Mouse (Mus musculus): ENCODE data around the gene Wscd2.
"Not testable (repeated sequence)": the region's sequence is repeated elsewhere in the genome, so short reads cannot be mapped to it uniquely, and the experiment has no call there.

Wscd2 gene

GRCm38 (mm10) chr5:113585619-113586457, 95.7 kb downstream of the Wscd2 start:
- not testable (repeated sequence) for DNase-seq

DNA sequence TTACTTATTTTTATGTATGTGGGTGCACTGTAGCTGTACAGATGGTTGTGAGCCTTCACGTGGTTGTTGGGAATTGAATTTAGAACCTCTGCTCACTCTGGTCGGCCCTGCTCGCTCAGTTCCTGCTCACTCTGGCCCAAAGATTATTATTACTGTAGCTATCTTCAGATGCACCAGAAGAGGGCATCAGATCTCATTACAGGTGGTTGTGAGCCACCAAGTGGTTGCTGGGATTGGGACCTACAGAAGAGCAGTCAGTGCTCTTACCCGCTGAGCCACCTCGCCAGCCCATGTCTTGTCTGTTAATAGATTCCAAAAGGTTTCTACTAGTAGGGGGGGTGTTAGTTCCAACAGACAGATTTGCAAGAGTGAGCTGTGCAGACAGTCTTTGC, 96.3 kb downstream of the Wscd2 start:
- DNase-seq = not testable (repeated sequence)

GRCm38 (mm10) chr5:113590010-113590640, 100.0 kb downstream of the Wscd2 start:
- DNase-seq = no peak

DNA sequence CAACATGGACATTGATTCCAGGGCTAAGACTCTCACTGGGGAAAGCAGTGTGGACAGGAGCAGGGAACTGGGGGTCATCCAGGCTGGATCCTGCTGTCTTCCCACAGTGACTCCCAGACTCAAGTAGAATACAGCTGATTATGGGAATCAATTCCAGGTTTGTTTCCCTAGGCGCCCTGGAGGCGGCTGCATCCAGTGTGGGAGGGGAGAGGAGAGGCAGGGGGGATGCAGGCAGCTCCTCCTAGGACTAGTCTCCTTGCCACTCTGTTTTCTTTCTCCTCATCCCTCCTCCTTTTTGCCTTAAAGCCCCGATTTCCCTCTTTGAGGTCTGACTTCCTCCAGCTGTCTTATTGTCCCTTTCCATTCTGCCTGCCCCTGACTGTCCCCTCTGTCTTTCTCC, 101.0 kb downstream of the Wscd2 start:
- no peak for DNase-seq

DNA sequence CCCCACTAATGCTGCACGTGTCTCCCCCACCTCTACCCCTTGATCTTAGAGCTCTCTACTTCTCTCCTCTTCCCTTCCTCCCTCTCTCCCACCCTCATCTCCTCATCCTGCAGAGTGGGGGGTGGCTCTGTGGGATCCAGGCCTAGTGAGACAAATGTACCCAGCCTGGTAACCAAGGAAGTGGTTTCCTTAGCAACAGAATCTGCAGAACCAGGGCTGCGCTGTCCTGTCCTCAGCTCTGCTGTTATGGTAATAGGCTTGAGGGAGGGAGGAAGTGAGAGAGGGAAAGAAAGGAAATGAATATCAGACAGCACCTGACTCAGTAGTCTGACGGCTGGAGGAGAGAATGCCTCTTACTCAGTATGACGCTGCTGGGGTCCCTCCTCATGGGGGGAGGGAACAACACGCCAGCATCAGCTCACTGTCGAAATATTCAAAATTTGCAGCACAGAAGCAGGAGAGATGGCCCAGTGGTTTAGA, 101.7 kb downstream of the Wscd2 start:
- DNase-seq = peak; percentile 51

- DNase-seq = no peak
Observed at GRCm38 (mm10) chr5:113593911-113594705, 104.0 kb downstream of the Wscd2 start.

GRCm38 (mm10) chr5:113596252-113596651, 106.1 kb downstream of the Wscd2 start:
- no peak for DNase-seq

GRCm38 (mm10) chr5:113596780-113597353, 106.7 kb downstream of the Wscd2 start:
- no peak for DNase-seq

DNA sequence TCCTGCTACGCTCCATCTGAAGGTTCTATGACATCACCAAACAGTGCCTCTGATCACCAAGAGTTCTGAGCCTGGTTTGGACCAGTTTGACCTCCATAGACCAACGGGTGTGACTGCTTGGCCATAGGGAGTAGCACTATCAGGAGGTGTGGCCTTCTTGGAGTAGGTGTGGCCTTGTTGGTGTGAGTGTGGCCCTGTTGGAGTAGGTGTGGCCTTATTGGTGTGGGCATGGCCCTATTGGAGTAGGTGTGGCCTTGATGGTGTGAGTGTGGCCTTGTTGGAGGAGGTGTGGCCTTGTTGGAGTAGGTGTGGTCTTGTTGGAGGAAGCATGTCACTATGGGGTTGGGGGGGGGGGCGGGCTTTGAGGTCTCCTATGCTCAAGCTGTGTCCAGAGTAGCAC, 110.0 kb downstream of the Wscd2 start:
- DNase-seq = no peak

- DNase-seq = no peak
Observed at GRCm38 (mm10) chr5:113600803-113601202, 110.7 kb downstream of the Wscd2 start.

DNA sequence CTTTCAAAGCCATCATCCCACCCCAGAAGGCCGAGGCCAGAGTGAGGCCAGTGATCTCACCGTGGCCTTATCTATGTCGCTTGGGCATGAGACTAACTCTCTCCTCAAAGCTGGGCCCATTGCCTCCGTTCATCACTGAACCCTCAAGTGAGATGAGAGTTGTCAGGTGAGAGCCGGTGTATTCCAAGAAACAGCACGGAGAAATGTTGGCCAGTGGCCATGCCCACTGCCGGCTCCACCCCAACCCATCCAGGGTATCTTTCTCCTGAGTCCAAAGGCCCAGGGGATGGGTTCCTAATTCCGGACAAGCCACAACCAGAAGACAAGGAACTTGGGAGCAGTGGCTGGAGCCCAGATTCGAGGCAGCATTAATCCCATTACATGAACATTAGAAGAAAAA, 113.3 kb downstream of the Wscd2 start:
- DNase-seq = no peak

GRCm38 (mm10) chr5:113604758-113605157, 114.6 kb downstream of the Wscd2 start:
- no peak for DNase-seq

DNA sequence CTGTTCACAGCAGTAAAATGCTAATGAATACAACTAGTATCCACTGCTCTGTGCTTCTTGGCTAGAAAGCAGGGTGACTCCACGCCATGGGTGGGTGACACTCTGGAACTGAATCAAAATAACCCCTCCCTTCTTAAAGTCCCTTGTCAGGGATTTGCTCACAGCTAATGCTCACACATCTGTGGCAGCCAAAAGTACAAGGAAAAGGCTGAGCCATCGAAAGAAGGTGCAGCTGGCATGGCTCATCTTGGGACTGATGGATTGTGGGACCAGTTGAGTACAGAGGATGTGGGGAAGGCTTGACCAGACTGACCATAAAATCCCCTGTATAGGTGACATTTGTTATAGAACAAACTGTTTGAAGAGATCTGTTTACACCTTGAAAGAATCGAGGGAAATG, 116.0 kb downstream of the Wscd2 start:
- DNase-seq = no peak

- no peak for DNase-seq
Observed at GRCm38 (mm10) chr5:113606961-113607785, 117.0 kb downstream of the Wscd2 start.

GRCm38 (mm10) chr5:113607941-113608431, 117.9 kb downstream of the Wscd2 start:
- no peak for DNase-seq

GRCm38 (mm10) chr5:113608511-113608910, 118.4 kb downstream of the Wscd2 start:
- DNase-seq = no peak

- DNase-seq = no peak
Observed at GRCm38 (mm10) chr5:113609891-113610290, 119.8 kb downstream of the Wscd2 start.

- no peak for DNase-seq
Observed at GRCm38 (mm10) chr5:113610490-113610889, 120.4 kb downstream of the Wscd2 start.

GRCm38 (mm10) chr5:113611131-113611530, 121.0 kb downstream of the Wscd2 start:
- DNase-seq = no peak

GRCm38 (mm10) chr5:113611771-113612233, 121.7 kb downstream of the Wscd2 start:
- no peak for DNase-seq

GRCm38 (mm10) chr5:113618716-113619115, 128.6 kb downstream of the Wscd2 start:
- DNase-seq = peak; percentile 26

GRCm38 (mm10) chr5:113619151-113619550, 129.0 kb downstream of the Wscd2 start:
- DNase-seq = no peak
